Mouse (Mus musculus): ENCODE measurements around the gene Galnt14.

Gene Galnt14

GRCm38 (mm10) chr17:73572440-73572839 lies 137.8 kb downstream of the Galnt14 start:
- DNase-seq (ENCODE audit: low spot score in 2 of 2) = peak; percentile 5 to 69

- no peak for DNase-seq (ENCODE audit: low spot score in 2 of 2)
These were observed 138.3 kb downstream of the Galnt14 start for GRCm38 (mm10) chr17:73571961-73572360.

- DNase-seq (ENCODE audit: low spot score in 2 of 2) = no peak
These were observed 142.0 kb downstream of the Galnt14 start for GRCm38 (mm10) chr17:73568204-73568603.

GRCm38 (mm10) chr17:73561149-73561548 lies 149.1 kb downstream of the Galnt14 start:
- no peak for DNase-seq (ENCODE audit: low spot score in 2 of 2)

- no peak for DNase-seq (ENCODE audit: low spot score in 2 of 2)
These were observed 150.0 kb downstream of the Galnt14 start for GRCm38 (mm10) chr17:73560208-73560784.

- DNase-seq (ENCODE audit: low spot score in 2 of 2) = no peak
These were observed 150.8 kb downstream of the Galnt14 start for GRCm38 (mm10) chr17:73559498-73559897.

GRCm38 (mm10) chr17:73557101-73557500 lies 153.2 kb downstream of the Galnt14 start:
- no peak for DNase-seq (ENCODE audit: low spot score in 2 of 2)

GRCm38 (mm10) chr17:73556436-73556835 lies 153.8 kb downstream of the Galnt14 start:
- no peak for DNase-seq (ENCODE audit: low spot score in 2 of 2)

- DNase-seq (ENCODE audit: low spot score in 2 of 2) = no peak
These were observed 155.6 kb downstream of the Galnt14 start for GRCm38 (mm10) chr17:73554668-73555067.

GRCm38 (mm10) chr17:73548783-73549566 lies 161.3 kb downstream of the Galnt14 start:
- no peak for DNase-seq (ENCODE audit: low spot score in 2 of 2)

- DNase-seq (ENCODE audit: low spot score in 2 of 2) = no peak
These were observed 162.1 kb downstream of the Galnt14 start for GRCm38 (mm10) chr17:73548119-73548518.

- DNase-seq (ENCODE audit: low spot score in 2 of 2) = no peak
These were observed 162.8 kb downstream of the Galnt14 start for GRCm38 (mm10) chr17:73547483-73547882.

- no peak for DNase-seq (ENCODE audit: low spot score in 2 of 2)
These were observed 168.3 kb downstream of the Galnt14 start for GRCm38 (mm10) chr17:73541911-73542310.

- no peak for DNase-seq (ENCODE audit: low spot score in 2 of 2)
These were observed 169.1 kb downstream of the Galnt14 start for GRCm38 (mm10) chr17:73541233-73541570.

GRCm38 (mm10) chr17:73540409-73541232 lies 169.6 kb downstream of the Galnt14 start:
- DNase-seq (ENCODE audit: low spot score in 2 of 2) = no peak

- DNase-seq (ENCODE audit: low spot score in 2 of 2) = no peak
These were observed 178.4 kb downstream of the Galnt14 start for GRCm38 (mm10) chr17:73531896-73532295.

GRCm38 (mm10) chr17:73522169-73522568 lies 188.1 kb downstream of the Galnt14 start:
- no peak for DNase-seq (ENCODE audit: low spot score in 2 of 2)

GRCm38 (mm10) chr17:73519350-73519749 lies 190.9 kb downstream of the Galnt14 start:
- DNase-seq (ENCODE audit: low spot score in 2 of 2) = no peak

GRCm38 (mm10) chr17:73518359-73518758 lies 191.9 kb downstream of the Galnt14 start:
- DNase-seq (ENCODE audit: low spot score in 2 of 2) = no peak

- no peak for DNase-seq (ENCODE audit: low spot score in 2 of 2)
These were observed 194.7 kb downstream of the Galnt14 start for GRCm38 (mm10) chr17:73515506-73515905.

GRCm38 (mm10) chr17:73514862-73515261 lies 195.4 kb downstream of the Galnt14 start:
- no peak for DNase-seq (ENCODE audit: low spot score in 2 of 2)

GRCm38 (mm10) chr17:73514258-73514657 lies 196.0 kb downstream of the Galnt14 start:
- no peak for DNase-seq (ENCODE audit: low spot score in 2 of 2)

GRCm38 (mm10) chr17:73512844-73513243 lies 197.4 kb downstream of the Galnt14 start:
- DNase-seq (ENCODE audit: low spot score in 2 of 2) = no peak
